Mouse (Mus musculus): Measurements from ENCODE around the gene Ripor1.

- TF ChIP-seq CTCF (IDR thresholded peaks at IDR 0.05; ENCODE audit: low read depth, low read length) (no peak), EP300 (IDR thresholded peaks at IDR 0.05; ENCODE audit: insufficient read depth, low read depth, low read length) (no peak)
Observed at GRCm38 (mm10) chr8:105598777-105599176, 6.3 kb upstream of the Ripor1 start.
